Mouse (Mus musculus) kidney, embryonic 14.5 days (tissue): ENCODE results near the gene Gng12. TPM values are rescaled to one million over a fixed set of nuclear protein-coding genes. Genes with fewer than 3 reads are reported as not detected.

Experiments used
- ATAC-seq: fragments of 200-750 bp; cut with Nextera tagmentation; 2 replicates; pipeline ENCODE4 v1.8.0; 2017; ENCODE audit warnings: moderate number of reproducible peaks, mild to moderate bottlenecking, moderate TSS enrichment, moderate library complexity; ENCODE audit not compliant: low FRiP score, low TSS enrichment
- H3K27ac ChIP-seq: fragments of 300-500 bp; sonication (generic); 2 replicates; pipeline ENCODE4 v1.5.1; 2014; ENCODE audit warnings: low read depth, mild to moderate bottlenecking, low read length, moderate library complexity, mixed read lengths
- H3K27me3 ChIP-seq: fragments of 300-500 bp; sonication (generic); 2 replicates; pipeline ENCODE4 v1.6.1; 2014; ENCODE audit warnings: mild to moderate bottlenecking, low read length; ENCODE audit not compliant: control insufficient read depth, insufficient read depth
- H3K36me3 ChIP-seq: fragments of 300-500 bp; sonication (generic); 2 replicates; pipeline ENCODE4 v1.6.1; 2014; ENCODE audit warnings: low read length, mixed read lengths; ENCODE audit not compliant: control insufficient read depth, insufficient read depth
- H3K4me1 ChIP-seq: fragments of 300-500 bp; sonication (generic); 2 replicates; pipeline ENCODE4 v1.6.1; 2014; ENCODE audit warnings: low read length, mixed read lengths; ENCODE audit not compliant: control insufficient read depth, insufficient read depth
- H3K4me2 ChIP-seq: fragments of 300-500 bp; sonication (generic); replicated peaks from 2 replicates; pipeline ENCODE4 v1.6.1; 2014; ENCODE audit warnings: low read depth, mild to moderate bottlenecking, low read length
- H3K4me3 ChIP-seq: fragments of 300-500 bp; sonication (generic); 2 replicates; pipeline ENCODE4 v1.5.1; 2014; ENCODE audit warnings: mild to moderate bottlenecking, low read length
- H3K9ac ChIP-seq: fragments of 300-500 bp; sonication (generic); 2 replicates; pipeline ENCODE4 v1.6.1; 2014; ENCODE audit warnings: low read depth, mild to moderate bottlenecking, low read length, moderate library complexity
- H3K9me3 ChIP-seq: fragments of 300-500 bp; sonication (generic); 2 replicates; pipeline ENCODE4 v1.6.1; 2016; ENCODE audit warnings: low read length; ENCODE audit not compliant: control insufficient read depth
- WGBS: fragments of 180-500 bp; shearing (Covaris S2); extraction: QIAGEN DNeasy Blood & Tissue Kit; methylation state at CpG from one replicate; pipeline ENCODE4 v1.1.7; 2014; 5-methylcytosine and 5-hydroxymethylcytosine counted together
- polyA plus RNA-seq: library from polyadenylated mRNA; unstranded; fragments of >200 nt; fragmentation: Nextera tagmentation; extraction: Ambion mirVana; gene quantifications from 2 replicates; pipeline ENCODE4 v1.2.1, GENCODE M21; 2014

Gene Gng12
- polyA plus RNA-seq, 1 experiment from 2014 or later = 108 TPM

GRCm38 (mm10) chr6:66987643-66988042, 91.4 kb downstream of the Gng12 start:
- H3K4me2 ChIP-seq = no peak overlapping the region
- no peaks in the 10 kb centered on the region for H3K4me1 ChIP-seq
- H3K27ac ChIP-seq = no peak overlapping the region
- H3K36me3 ChIP-seq = no peaks in the 10 kb centered on the region
- no peaks in the 10 kb centered on the region for H3K9me3 ChIP-seq
- 40% methylated on average over 3 of the region's 3 CpGs for WGBS
- peak; percentile 46; the same call in 1 of the 2 replicates for ATAC-seq
- H3K27me3 ChIP-seq = no peaks in the 10 kb centered on the region
- no peak overlapping the region for H3K4me3 ChIP-seq
- no peak overlapping the region for H3K9ac ChIP-seq

GRCm38 (mm10) chr6:66988363-66988762, 92.2 kb downstream of the Gng12 start:
- ATAC-seq = no peak
- H3K36me3 ChIP-seq = no peaks in the 10 kb centered on the region
- no peaks in the 10 kb centered on the region for H3K4me1 ChIP-seq
- H3K4me3 ChIP-seq = no peak overlapping the region
- H3K9ac ChIP-seq = no peak overlapping the region
- no peak overlapping the region for H3K4me2 ChIP-seq
- no peaks in the 10 kb centered on the region for H3K9me3 ChIP-seq
- no peak overlapping the region for H3K27ac ChIP-seq
- 88% methylated on average over 9 of the region's 9 CpGs for WGBS
- no peaks in the 10 kb centered on the region for H3K27me3 ChIP-seq

DNA sequence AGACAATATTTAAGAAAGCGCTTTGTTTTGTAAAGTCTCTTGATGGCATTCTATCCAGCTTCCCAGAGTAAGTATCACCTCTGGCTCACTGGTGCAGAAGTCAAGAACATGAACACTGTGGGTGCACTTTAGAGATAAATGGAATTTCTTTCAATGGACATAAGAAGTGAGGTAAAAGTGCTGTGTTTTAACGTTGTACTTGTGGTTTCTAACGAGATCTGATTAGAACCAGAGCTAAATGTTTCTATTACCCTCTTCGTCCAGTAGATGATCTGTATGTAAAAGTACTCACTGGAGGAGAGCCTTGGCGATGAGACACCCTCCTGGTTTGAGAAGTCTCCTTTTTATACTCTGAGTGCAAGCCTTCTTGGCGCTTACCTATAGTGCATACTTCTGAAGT, 92.8 kb downstream of the Gng12 start:
- 94% methylated on average over 6 of the region's 6 CpGs for WGBS
- no peak for ATAC-seq
- Histone ChIP-seq H3K9ac (no peak overlapping the region), H3K27me3 (no peaks in the 10 kb centered on the region), H3K4me1 (no peaks in the 10 kb centered on the region), H3K4me2 (no peak overlapping the region), H3K27ac (no peak overlapping the region), H3K4me3 (no peak overlapping the region), H3K36me3 (no peaks in the 10 kb centered on the region), H3K9me3 (no peaks in the 10 kb centered on the region)

DNA sequence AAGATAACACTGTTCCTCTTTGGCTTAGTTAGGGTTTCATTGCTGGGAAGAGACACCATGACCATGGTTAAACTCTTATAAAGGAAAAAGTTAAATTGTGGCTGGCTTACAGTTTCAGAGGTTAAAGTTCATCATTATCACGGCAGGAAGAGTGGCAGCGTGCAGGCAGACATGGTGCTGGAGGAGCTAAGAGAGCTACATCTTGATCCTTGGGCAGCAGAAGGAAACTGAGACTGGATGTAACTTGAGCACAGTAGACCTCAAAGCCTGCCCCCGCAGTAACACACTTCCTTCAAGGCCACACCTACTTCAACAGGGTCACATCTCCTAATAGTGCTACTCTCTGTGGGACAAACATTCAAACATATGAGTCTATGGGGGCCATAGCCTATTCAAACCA, 93.3 kb downstream of the Gng12 start:
- Histone ChIP-seq H3K4me2 (no peak overlapping the region), H3K4me1 (no peaks in the 10 kb centered on the region), H3K27me3 (no peaks in the 10 kb centered on the region), H3K27ac (no peak overlapping the region), H3K9ac (no peak overlapping the region), H3K9me3 (no peaks in the 10 kb centered on the region), H3K36me3 (no peaks in the 10 kb centered on the region), H3K4me3 (no peak overlapping the region)
- WGBS = 44% methylated on average over 3 of the region's 3 CpGs
- no peak for ATAC-seq

- ATAC-seq = no peak
- no peaks in the 10 kb centered on the region for H3K4me1 ChIP-seq
- 79% methylated on average over 9 of the region's 9 CpGs for WGBS
Measured at GRCm38 (mm10) chr6:66992232-66992631, 96.0 kb downstream of the Gng12 start.

DNA sequence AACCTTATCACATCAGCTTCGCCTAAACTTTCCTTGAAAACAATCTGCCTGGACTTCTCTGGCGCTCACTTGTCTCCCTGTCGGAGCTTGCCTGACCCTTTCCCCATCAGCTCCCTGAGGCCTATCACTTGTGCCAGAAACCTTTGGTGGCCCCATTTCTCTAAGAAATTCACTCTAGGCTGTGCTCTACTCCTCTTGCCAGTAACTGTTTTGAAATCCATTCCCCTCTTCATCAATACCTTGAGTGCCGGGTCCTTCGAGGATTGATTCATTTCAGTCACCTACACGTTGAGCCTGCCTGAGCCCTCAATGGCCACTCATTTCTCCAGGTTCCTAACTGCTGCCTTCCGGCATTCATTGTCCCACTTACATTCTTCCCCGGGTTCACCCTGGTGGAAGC, 96.6 kb downstream of the Gng12 start:
- no peaks in the 10 kb centered on the region for H3K4me1 ChIP-seq
- 88% methylated on average over 8 of the region's 8 CpGs for WGBS
- H3K4me3 ChIP-seq = no peak overlapping the region
- no peak overlapping the region for H3K4me2 ChIP-seq
- H3K27me3 ChIP-seq = no peaks in the 10 kb centered on the region
- no peak for ATAC-seq
- H3K36me3 ChIP-seq = no peaks in the 10 kb centered on the region
- no peaks in the 10 kb centered on the region for H3K9me3 ChIP-seq
- no peak overlapping the region for H3K27ac ChIP-seq
- no peak overlapping the region for H3K9ac ChIP-seq

More at GRCm38 (mm10) chr6:66992232-66992631, 96.0 kb downstream of the Gng12 start:
- H3K4me3 ChIP-seq = no peak overlapping the region
- no peaks in the 10 kb centered on the region for H3K27me3 ChIP-seq
- H3K27ac ChIP-seq = no peak overlapping the region
- no peaks in the 10 kb centered on the region for H3K36me3 ChIP-seq
- H3K9me3 ChIP-seq = no peaks in the 10 kb centered on the region
- no peak overlapping the region for H3K9ac ChIP-seq
- H3K4me2 ChIP-seq = no peak overlapping the region

GRCm38 (mm10) chr6:66994981-66995380, 98.8 kb downstream of the Gng12 start:
- Histone ChIP-seq H3K27ac (no peak overlapping the region), H3K9ac (no peak overlapping the region), H3K4me1 (no peaks in the 10 kb centered on the region), H3K36me3 (no peaks in the 10 kb centered on the region), H3K9me3 (no peaks in the 10 kb centered on the region), H3K4me3 (no peak overlapping the region), H3K4me2 (no peak overlapping the region), H3K27me3 (no peaks in the 10 kb centered on the region)
- ATAC-seq = no peak
- 88% methylated on average over 8 of the region's 8 CpGs for WGBS

DNA sequence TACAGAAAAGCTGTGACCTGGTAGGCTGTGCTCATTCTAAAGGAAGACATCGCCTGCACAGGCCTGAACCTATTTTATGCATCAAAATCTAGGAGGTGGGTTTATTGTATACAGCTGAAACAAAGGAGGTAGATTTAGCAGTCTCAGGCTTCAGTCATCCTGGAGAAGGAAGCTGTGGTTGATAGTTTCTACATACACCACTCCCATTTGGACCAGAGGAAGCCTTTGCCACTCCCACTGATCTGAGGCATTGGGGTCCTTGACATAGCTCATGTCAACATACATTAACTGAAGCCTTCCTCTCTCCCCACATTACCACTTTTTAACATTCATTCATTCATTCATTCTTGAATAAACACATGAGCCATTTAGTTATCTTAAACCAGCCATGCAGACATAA, 99.6 kb downstream of the Gng12 start:
- no peak overlapping the region for H3K9ac ChIP-seq
- no peak overlapping the region for H3K27ac ChIP-seq
- ATAC-seq = no peak
- H3K27me3 ChIP-seq = no peaks in the 10 kb centered on the region
- no peak overlapping the region for H3K4me2 ChIP-seq
- H3K36me3 ChIP-seq = no peaks in the 10 kb centered on the region
- WGBS = 97% methylated on average over 1 of the region's 1 CpGs
- H3K4me1 ChIP-seq = no peaks in the 10 kb centered on the region
- no peaks in the 10 kb centered on the region for H3K9me3 ChIP-seq
- H3K4me3 ChIP-seq = no peak overlapping the region

DNA sequence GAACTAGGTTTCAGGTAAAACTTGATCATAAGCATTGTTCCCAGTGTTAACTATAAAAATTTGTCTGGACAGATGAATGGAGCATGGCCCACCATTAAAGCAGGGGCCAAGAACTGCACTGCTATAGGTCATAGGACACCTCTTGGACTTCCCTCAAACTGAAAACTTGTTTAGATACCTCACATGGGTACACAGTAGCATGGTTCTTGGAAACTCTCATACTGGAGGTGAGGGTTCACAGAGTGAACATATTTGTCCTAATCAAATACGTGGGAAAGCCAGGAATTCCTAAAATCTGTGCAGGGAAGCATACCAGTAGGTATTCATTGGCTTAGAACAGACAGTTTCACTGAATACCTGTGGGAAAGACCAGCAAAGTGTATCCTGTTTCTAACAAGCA, 100.1 kb downstream of the Gng12 start:
- 76% methylated on average over 1 of the region's 1 CpGs for WGBS
- no peak for ATAC-seq
- H3K9ac ChIP-seq = no peak overlapping the region
- no peaks in the 10 kb centered on the region for H3K27me3 ChIP-seq
- H3K4me1 ChIP-seq = no peaks in the 10 kb centered on the region
- H3K4me2 ChIP-seq = no peak overlapping the region
- H3K36me3 ChIP-seq = no peaks in the 10 kb centered on the region
- no peak overlapping the region for H3K27ac ChIP-seq
- H3K4me3 ChIP-seq = no peak overlapping the region
- no peaks in the 10 kb centered on the region for H3K9me3 ChIP-seq

GRCm38 (mm10) chr6:66998645-66999044, 102.4 kb downstream of the Gng12 start:
- Histone ChIP-seq H3K9me3 (no peaks in the 10 kb centered on the region), H3K9ac (no peak overlapping the region; the same call in 1 of the 2 replicates), H3K4me1 (no peaks in the 10 kb centered on the region), H3K4me2 (no peak overlapping the region), H3K27me3 (no peaks in the 10 kb centered on the region), H3K4me3 (no peak overlapping the region), H3K36me3 (no peaks in the 10 kb centered on the region), H3K27ac (no peak overlapping the region)
- no peak for ATAC-seq
- WGBS = 91% methylated on average over 2 of the region's 2 CpGs
